Mouse (Mus musculus) heart, embryonic 12.5 days (tissue): Measurements from ENCODE around the gene Tmtc4. TPM values are rescaled to one million over a fixed set of nuclear protein-coding genes. Genes with fewer than 3 reads are reported as not detected.

Experiments used
- ATAC-seq: fragments of 200-750 bp; cut with Nextera tagmentation; 2 replicates; pipeline ENCODE4 v1.8.0; 2017; ENCODE audit warnings: moderate TSS enrichment, moderate library complexity; ENCODE audit not compliant: insufficient number of reproducible peaks, low FRiP score
- H3K27ac ChIP-seq: fragments of 300-500 bp; sonication (generic); 2 replicates; pipeline ENCODE4 v1.5.1; 2016; ENCODE audit warnings: mild to moderate bottlenecking, moderate library complexity; ENCODE audit not compliant: poor library complexity, severe bottlenecking
- H3K27me3 ChIP-seq: fragments of 300-500 bp; sonication (generic); replicated peaks from 2 replicates; pipeline ENCODE4 v1.6.1; 2016; ENCODE audit warnings: mild to moderate bottlenecking, moderate library complexity
- H3K36me3 ChIP-seq: fragments of 300-500 bp; sonication (generic); 2 replicates; pipeline ENCODE4 v1.6.1; 2016; ENCODE audit warnings: mild to moderate bottlenecking, moderate library complexity
- H3K4me1 ChIP-seq: fragments of 300-500 bp; sonication (generic); replicated peaks from 2 replicates; pipeline ENCODE4 v1.6.1; 2016; ENCODE audit warnings: mild to moderate bottlenecking
- H3K4me2 ChIP-seq: fragments of 300-500 bp; sonication (generic); 2 replicates; pipeline ENCODE4 v1.6.1; 2016; ENCODE audit warnings: mild to moderate bottlenecking, moderate library complexity
- H3K4me3 ChIP-seq: fragments of 300-500 bp; sonication (generic); 2 replicates; pipeline ENCODE4 v1.5.1; 2016; ENCODE audit warnings: mild to moderate bottlenecking
- H3K9ac ChIP-seq: fragments of 300-500 bp; sonication (generic); 2 replicates; pipeline ENCODE4 v1.6.1; 2016; ENCODE audit warnings: mild to moderate bottlenecking, moderate library complexity
- H3K9me3 ChIP-seq: fragments of 300-500 bp; sonication (generic); replicated peaks from 2 replicates; pipeline ENCODE4 v1.6.1; 2016; ENCODE audit warnings: mild to moderate bottlenecking, moderate library complexity
- WGBS: fragments of 180-500 bp; shearing (Covaris S2); methylation state at CpG from one replicate; pipeline ENCODE4 v1.1.7; 2016; 5-methylcytosine and 5-hydroxymethylcytosine counted together
- polyA plus RNA-seq: library from polyadenylated mRNA; unstranded; fragments of >200 nt; fragmentation: Nextera tagmentation; extraction: Ambion mirVana; gene quantifications from 2 replicates; pipeline ENCODE4 v1.2.1, GENCODE M21; 2016

The Tmtc4 gene
- polyA plus RNA-seq, 1 experiment from 2014 or later, result 23.2 TPM

DNA sequence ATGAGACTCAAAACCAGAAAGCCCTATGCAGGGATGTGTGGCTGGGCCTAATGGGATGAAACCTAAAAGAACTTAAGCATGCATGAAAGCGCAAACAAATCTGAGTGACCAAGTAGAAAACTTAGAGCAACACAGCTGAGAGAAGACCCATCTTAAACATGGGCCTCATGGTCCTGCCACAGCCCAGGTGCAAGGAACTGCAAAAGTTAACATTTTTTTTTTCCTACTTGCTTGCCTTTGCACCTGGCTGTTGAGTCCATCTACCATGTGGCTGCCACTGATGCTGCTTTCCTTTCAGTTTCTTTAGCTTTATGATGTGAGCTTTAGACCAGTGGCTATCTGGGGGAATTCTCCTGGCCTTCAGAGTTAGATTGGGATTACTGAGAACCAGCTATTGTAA lies 66.2 kb downstream of the Tmtc4 start:
- no peak overlapping the region for H3K4me3 ChIP-seq
- no peaks in the 10 kb centered on the region for H3K4me1 ChIP-seq
- no peaks in the 10 kb centered on the region for H3K27me3 ChIP-seq
- H3K4me2 ChIP-seq, result no peak overlapping the region
- peaks cover 7% of the 10 kb centered on the region for H3K36me3 ChIP-seq
- H3K27ac ChIP-seq, result no peak overlapping the region
- no peaks in the 10 kb centered on the region for H3K9me3 ChIP-seq
- no peak for ATAC-seq
- 88% methylated on average over 1 of the region's 1 CpGs for WGBS
- no peak overlapping the region for H3K9ac ChIP-seq

DNA sequence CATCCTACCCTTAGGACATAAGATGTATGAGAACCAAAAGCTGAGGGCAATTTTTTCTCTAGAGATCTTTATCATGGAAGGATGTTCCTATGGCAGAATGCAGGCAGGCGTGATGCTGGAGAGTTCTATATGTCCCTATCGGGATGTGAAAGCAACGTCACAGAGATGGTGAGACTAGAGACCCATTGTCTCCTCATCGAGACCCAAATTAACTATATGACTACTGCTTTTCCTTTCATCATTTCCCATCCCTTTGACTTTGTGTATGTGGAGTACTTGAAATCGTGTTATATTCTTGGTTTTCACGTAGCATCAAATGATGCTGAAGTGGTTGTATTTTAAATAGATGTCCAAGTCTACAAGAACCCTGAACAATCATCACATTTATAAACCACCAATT lies 70.2 kb downstream of the Tmtc4 start, which contains the start of gene Ggact:
Gene Ggact (minus strand): TSS at position 101 of the 400 bp plus-strand sequence.
- peak within 1 kb of the TSS; percentile 90 for H3K4me2 ChIP-seq
- H3K4me1 ChIP-seq, result no peaks in the 10 kb centered on the region
- peak within 1 kb of the TSS; percentile 83 for H3K9ac ChIP-seq
- peak within 1 kb of the TSS; percentile 90 for H3K4me3 ChIP-seq
- H3K9me3 ChIP-seq, result 0 out of 2 replicates have a peak, but pooled peaks cover 2% of the 10 kb centered on the region
- 0 out of 2 replicates have a peak, but pooled peaks cover 2% of the 10 kb centered on the region for H3K36me3 ChIP-seq
- 0 out of 2 replicates have a peak within 1 kb of the TSS, but pooled peaks have one; percentile 17 for H3K27ac ChIP-seq
- WGBS, result 82% methylated on average over 6 of the region's 6 CpGs
- no peaks in the 10 kb centered on the region for H3K27me3 ChIP-seq
- ATAC-seq, result no peak

DNA sequence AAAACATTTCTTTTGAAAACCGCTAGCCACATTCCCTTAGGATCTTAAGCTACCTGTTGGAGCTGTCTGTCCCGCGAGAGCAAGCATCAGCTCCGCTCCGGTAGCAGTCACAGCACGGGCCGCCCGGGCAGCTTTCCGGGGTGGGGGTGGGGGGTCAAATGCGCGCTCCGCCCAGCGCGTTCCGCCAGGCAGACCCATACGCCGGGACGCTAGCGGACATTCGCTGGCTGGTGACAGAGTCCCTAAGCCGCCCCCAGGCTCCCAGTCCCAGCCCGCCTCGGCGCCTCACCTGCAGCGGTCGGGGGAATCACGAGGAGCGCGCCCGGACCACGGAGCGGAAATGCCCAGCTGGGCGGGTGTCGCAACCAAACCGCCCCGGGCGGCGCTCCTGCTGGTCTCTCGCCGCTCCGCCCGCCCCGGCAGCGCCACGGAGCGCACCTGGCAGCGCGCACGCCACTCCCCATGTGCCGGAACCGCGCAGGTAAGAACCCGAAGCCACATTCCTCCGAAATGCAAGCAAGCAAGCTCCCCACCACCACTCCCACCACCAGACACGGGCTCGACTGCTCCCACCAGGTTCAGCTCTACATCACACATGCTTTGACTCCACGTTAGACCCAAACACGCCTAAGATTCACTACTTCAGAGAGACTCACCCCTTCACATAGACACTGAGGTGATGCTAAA lies 70.9 kb downstream of the Tmtc4 start:
- peak overlapping the region; percentile 90 for H3K4me2 ChIP-seq
- no peaks in the 10 kb centered on the region for H3K27me3 ChIP-seq
- H3K4me1 ChIP-seq, result no peaks in the 10 kb centered on the region
- peak; percentile 81 for ATAC-seq
- peak overlapping the region; percentile 90 for H3K4me3 ChIP-seq
- WGBS, result under 1% methylated on average over 55 of the region's 58 CpGs
- H3K27ac ChIP-seq, result 0 out of 2 replicates have a peak overlapping the region, but pooled peaks have one; percentile 17
- peaks cover 6% of the 10 kb centered on the region; the same call in 1 of the 2 replicates for H3K9me3 ChIP-seq
- H3K36me3 ChIP-seq, result peaks cover 8% of the 10 kb centered on the region; the same call in 1 of the 2 replicates
- peak overlapping the region; percentile 83 for H3K9ac ChIP-seq

DNA sequence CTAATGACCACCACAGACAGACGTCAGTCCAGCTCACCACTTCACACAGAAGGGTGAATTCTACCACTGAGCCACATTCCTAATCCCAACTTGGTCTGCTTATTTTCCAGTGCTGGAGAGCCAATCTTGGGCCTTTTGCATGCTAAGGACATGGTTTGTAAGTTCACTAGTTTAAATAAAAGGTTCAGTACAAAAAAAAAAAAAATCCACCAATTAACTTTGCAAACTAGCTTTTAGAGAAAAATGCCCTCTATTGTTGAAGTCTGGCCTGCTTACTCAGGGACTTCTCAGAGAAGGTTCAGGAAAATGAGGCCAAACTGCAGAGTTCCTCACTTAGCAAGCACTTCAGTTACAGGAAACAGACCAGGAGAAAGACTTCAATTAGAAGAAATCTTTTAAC lies 71.7 kb downstream of the Tmtc4 start:
- H3K9ac ChIP-seq, result peak overlapping the region; percentile 83; the same call in 1 of the 2 replicates
- peaks cover 8% of the 10 kb centered on the region; the same call in 1 of the 2 replicates for H3K36me3 ChIP-seq
- no peaks in the 10 kb centered on the region for H3K4me1 ChIP-seq
- peaks cover 6% of the 10 kb centered on the region; the same call in 1 of the 2 replicates for H3K9me3 ChIP-seq
- H3K27me3 ChIP-seq, result no peaks in the 10 kb centered on the region
- no peak for ATAC-seq
- H3K27ac ChIP-seq, result no peak overlapping the region
- 54% methylated on average over 1 of the region's 1 CpGs for WGBS
- peak overlapping the region; percentile 90 for H3K4me2 ChIP-seq
- H3K4me3 ChIP-seq, result peak overlapping the region; percentile 90

DNA sequence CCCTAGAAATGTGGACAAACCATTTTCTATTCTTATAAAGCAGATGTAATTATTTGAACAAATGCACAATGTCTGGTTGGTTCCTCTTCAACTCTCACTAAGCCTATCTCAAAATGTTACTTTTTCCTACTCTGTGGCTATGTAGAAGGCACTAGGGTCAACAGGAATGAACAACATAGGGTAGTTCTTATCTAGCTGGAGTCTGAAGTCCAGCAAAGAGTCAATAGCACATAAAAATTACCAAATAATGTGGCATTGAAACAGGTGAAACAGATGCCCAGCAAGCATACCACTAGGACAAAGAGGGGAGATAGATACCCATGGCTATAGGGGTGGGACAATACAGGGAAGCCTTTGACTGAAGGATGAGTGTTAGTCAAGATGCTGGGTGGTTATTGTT lies 72.6 kb downstream of the Tmtc4 start:
- Histone ChIP-seq H3K27ac (no peak overlapping the region), H3K4me1 (no peaks in the 10 kb centered on the region)

DNA sequence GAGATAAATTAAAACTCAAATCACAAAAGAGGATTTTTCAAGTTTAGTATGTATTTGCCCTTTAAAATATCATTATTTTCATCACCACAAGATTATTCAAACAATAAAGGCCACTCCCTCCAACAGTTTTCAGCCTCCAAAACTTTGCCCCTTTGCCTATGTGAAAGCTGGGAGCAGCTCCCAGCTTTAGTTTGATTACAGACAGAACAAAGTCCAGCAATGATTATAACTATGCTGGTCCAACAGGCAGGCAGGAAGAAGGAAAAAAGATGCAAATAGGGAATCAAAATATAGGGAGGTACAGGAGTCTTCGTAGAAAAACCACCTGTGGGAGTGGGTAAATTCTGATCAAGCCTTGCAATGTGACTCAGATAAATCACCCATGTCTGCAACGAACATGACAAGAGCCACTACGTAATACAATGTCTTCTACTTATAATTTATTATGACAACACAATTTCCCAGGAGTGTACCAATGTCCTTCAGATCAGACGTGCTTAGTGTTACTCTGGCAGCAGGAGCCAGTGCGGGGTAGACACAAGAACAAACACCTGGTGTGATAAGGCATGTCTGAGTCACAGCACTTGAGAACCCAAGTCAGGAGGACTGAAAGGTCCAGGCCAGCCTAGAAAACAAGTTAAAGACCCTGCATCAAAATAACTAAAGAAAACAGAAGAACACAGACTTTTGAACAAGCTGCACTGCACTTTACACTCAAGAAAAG lies 74.3 kb downstream of the Tmtc4 start:
- H3K4me2 ChIP-seq, result no peak overlapping the region
- 70% methylated on average over 5 of the region's 5 CpGs for WGBS
- H3K4me3 ChIP-seq, result no peak overlapping the region
- peaks cover 13% of the 10 kb centered on the region; the same call in 1 of the 2 replicates for H3K36me3 ChIP-seq
- no peak for ATAC-seq
- H3K27me3 ChIP-seq, result no peaks in the 10 kb centered on the region
- peaks cover 6% of the 10 kb centered on the region; the same call in 1 of the 2 replicates for H3K9me3 ChIP-seq
- no peaks in the 10 kb centered on the region for H3K4me1 ChIP-seq
- H3K27ac ChIP-seq, result no peak overlapping the region
- no peak overlapping the region for H3K9ac ChIP-seq

More for the DNA sequence above, 72.6 kb downstream of the Tmtc4 start:
- peaks cover 6% of the 10 kb centered on the region; the same call in 1 of the 2 replicates for H3K9me3 ChIP-seq
- no peak for ATAC-seq
- no peak overlapping the region for H3K4me2 ChIP-seq
- peaks cover 8% of the 10 kb centered on the region; the same call in 1 of the 2 replicates for H3K36me3 ChIP-seq
- H3K27me3 ChIP-seq, result no peaks in the 10 kb centered on the region
- H3K9ac ChIP-seq, result no peak overlapping the region
- H3K4me3 ChIP-seq, result no peak overlapping the region

DNA sequence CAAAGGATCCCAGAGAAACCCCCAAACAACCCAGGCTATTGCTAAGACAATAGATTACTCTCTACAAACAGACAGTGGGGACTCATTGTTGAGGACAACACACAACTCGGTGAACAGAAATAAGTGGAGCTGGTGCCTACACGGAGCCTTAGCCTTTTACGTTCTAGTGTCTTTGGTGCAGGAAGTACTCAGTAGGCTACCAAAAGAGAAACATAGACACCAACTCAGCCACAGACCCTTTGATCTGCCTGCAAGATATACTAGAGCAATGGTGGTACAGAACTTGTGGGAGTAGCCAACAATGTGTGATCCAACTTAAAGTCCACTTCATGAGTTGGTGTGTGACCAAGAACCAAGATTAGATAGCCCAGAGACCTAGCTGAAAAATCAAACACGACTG lies 75.8 kb downstream of the Tmtc4 start:
- H3K4me2 ChIP-seq, result no peak overlapping the region
- peaks cover 2% of the 10 kb centered on the region for H3K4me1 ChIP-seq
- 88% methylated on average over 4 of the region's 4 CpGs for WGBS
- no peaks in the 10 kb centered on the region for H3K27me3 ChIP-seq
- peaks cover 13% of the 10 kb centered on the region; the same call in 1 of the 2 replicates for H3K36me3 ChIP-seq
- no peak overlapping the region for H3K4me3 ChIP-seq
- no peak overlapping the region for H3K9ac ChIP-seq
- no peak for ATAC-seq
- H3K9me3 ChIP-seq, result peaks cover 6% of the 10 kb centered on the region; the same call in 1 of the 2 replicates
- no peak overlapping the region for H3K27ac ChIP-seq

DNA sequence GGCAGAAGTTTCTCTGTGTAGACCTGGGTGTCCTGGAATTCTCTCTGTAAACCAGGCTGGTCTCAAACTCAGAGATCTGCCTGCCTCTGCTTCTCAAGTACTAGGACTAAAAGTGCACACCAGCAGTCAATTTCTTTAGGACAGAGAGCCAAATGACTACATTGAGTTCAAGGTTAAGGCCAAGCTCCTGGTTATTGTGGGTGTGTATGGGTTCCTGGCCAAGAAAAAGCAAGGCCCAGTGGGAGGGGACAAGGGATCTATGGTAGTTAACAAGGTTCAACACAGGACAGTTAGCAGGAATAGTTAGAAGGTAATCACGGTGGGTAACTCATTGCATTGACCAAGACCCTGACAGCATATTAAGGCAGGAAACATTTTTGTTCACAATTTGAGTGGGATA lies 78.8 kb downstream of the Tmtc4 start:
- WGBS, result 90% methylated on average over 1 of the region's 1 CpGs
- no peak overlapping the region for H3K4me3 ChIP-seq
- H3K27me3 ChIP-seq, result no peaks in the 10 kb centered on the region
- no peak overlapping the region for H3K27ac ChIP-seq
- peaks cover 13% of the 10 kb centered on the region; the same call in 1 of the 2 replicates for H3K36me3 ChIP-seq
- peaks cover 18% of the 10 kb centered on the region for H3K4me1 ChIP-seq
- no peak for ATAC-seq
- no peak overlapping the region for H3K4me2 ChIP-seq
- H3K9ac ChIP-seq, result no peak overlapping the region
- peaks cover 6% of the 10 kb centered on the region; the same call in 1 of the 2 replicates for H3K9me3 ChIP-seq

DNA sequence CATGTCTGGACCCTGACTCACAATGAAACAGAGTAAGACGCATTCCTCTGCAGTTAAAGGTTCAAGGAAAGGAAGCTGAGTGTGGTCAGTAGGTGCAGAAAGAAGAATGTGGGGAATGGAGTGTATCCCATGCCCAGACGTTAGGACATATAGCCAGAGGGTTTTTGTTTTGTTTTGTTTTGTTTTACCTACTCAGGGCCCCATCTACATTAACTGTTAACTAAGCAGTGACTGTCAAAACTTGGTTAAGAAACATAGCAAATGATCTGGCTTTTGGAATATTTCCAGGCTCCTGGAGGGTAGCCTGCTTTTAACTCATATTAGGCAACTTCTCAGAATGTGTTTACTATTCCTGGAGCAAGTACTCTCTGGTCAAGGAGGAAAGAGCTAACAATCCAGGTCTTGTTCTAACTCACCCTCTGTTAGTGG lies 79.9 kb downstream of the Tmtc4 start:
- 64% methylated on average over 2 of the region's 2 CpGs for WGBS
- H3K27ac ChIP-seq, result no peak overlapping the region
- H3K4me2 ChIP-seq, result no peak overlapping the region
- no peaks in the 10 kb centered on the region for H3K27me3 ChIP-seq
- no peak overlapping the region for H3K4me3 ChIP-seq
- H3K9me3 ChIP-seq, result peaks cover 6% of the 10 kb centered on the region; the same call in 1 of the 2 replicates
- H3K9ac ChIP-seq, result no peak overlapping the region
- peaks cover 13% of the 10 kb centered on the region; the same call in 1 of the 2 replicates for H3K36me3 ChIP-seq
- peaks cover 18% of the 10 kb centered on the region for H3K4me1 ChIP-seq
- no peak for ATAC-seq

DNA sequence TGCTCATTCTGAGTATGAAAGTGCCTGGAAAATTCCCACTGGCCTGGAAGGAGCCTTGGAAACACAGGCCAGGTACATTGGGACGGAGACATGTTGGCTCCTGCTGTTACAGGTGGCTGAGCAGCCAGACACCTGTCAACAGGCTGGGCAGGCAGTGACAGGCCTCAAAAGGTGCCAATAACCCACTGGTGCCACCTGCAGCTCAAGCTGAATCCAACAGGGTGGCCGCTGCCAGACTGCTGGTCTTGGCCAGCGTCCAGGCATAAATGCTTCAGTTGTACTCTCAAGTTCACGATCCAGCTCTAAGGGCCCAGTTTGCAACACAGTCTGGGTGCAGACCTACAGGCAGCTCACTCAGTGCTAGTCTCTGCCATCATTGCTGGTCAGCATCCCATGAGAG lies 81.0 kb downstream of the Tmtc4 start:
- H3K27ac ChIP-seq, result no peak overlapping the region
- H3K27me3 ChIP-seq, result no peaks in the 10 kb centered on the region
- 0 out of 2 replicates have a peak, but pooled peaks cover 4% of the 10 kb centered on the region for H3K36me3 ChIP-seq
- ATAC-seq, result peak; percentile 59; the same call in 1 of the 2 replicates
- 32% methylated on average over 4 of the region's 4 CpGs for WGBS
- H3K9me3 ChIP-seq, result no peaks in the 10 kb centered on the region
- H3K4me3 ChIP-seq, result no peak overlapping the region
- no peak overlapping the region for H3K4me2 ChIP-seq
- no peak overlapping the region for H3K9ac ChIP-seq
- peaks cover 18% of the 10 kb centered on the region for H3K4me1 ChIP-seq

DNA sequence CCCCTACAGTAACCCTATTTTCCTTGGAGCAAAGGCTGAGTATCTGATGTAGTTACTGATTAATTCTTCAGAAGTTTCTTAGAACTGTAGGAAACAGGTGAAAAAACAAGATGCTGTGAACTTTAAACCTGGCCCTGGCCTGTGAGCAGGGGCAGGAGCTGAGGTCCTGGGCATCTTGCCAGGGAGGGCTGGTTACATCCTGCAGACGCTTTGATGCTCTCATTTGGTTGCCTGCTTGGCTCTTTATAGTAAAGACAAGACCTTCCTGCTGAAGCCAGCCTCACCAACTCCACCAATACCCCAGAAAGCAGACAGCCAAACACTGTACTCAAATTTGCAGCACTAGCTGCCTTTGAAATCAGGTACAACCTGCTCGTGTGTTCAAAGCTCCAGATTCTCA lies 81.7 kb downstream of the Tmtc4 start:
- H3K9ac ChIP-seq, result no peak overlapping the region
- no peaks in the 10 kb centered on the region for H3K9me3 ChIP-seq
- peaks cover 18% of the 10 kb centered on the region for H3K4me1 ChIP-seq
- WGBS, result 45% methylated on average over 2 of the region's 2 CpGs
- 0 out of 2 replicates have a peak overlapping the region, but pooled peaks have one; percentile 34 for H3K27ac ChIP-seq
- ATAC-seq, result peak; percentile 66; the same call in 1 of the 2 replicates
- no peak overlapping the region for H3K4me3 ChIP-seq
- no peak overlapping the region for H3K4me2 ChIP-seq
- 0 out of 2 replicates have a peak, but pooled peaks cover 4% of the 10 kb centered on the region for H3K36me3 ChIP-seq
- H3K27me3 ChIP-seq, result no peaks in the 10 kb centered on the region
